Mouse (Mus musculus) olfactory bulb, adult 2 months (tissue): ENCODE measurements around the gene Mecp2. TPM values are rescaled to one million over a fixed set of nuclear protein-coding genes. Genes with fewer than 3 reads are reported as not detected.
"Not testable (repeated sequence)": the region's sequence is repeated elsewhere in the genome, so short reads cannot be mapped to it uniquely, and the experiment has no call there.

Experiments
- H3K27ac ChIP-seq: fragments of 200-500 bp; 2 replicates; pipeline ENCODE4 v1.5.1; 2012; ENCODE audit warnings: low read depth, low read length; ENCODE audit not compliant: insufficient read depth
- H3K4me1 ChIP-seq: fragments of 200-500 bp; 2 replicates; pipeline ENCODE4 v1.6.1; 2012; ENCODE audit warnings: low read length; ENCODE audit not compliant: control insufficient read depth, insufficient read depth
- H3K4me3 ChIP-seq: fragments of 200-500 bp; 2 replicates; pipeline ENCODE4 v1.5.1; 2012; ENCODE audit warnings: mild to moderate bottlenecking, low read depth, low read length, moderate library complexity; ENCODE audit not compliant: insufficient read depth
- CTCF ChIP-seq: fragments of 200-500 bp; IDR thresholded peaks from 2 replicates; pipeline ENCODE4 v1.5.1; 2012; ENCODE audit warnings: low read depth, mild to moderate bottlenecking, low read length, moderate library complexity; ENCODE audit not compliant: insufficient read depth
- POLR2A ChIP-seq: fragments of 200-500 bp; IDR thresholded peaks from 2 replicates; pipeline ENCODE4 v1.6.1; 2012; ENCODE audit warnings: mild to moderate bottlenecking, low read depth, low read length, moderate library complexity; ENCODE audit not compliant: insufficient read depth
- WGBS: fragments of 180-500 bp; shearing (Covaris S2); methylation state at CpG from one replicate; pipeline ENCODE4 v1.1.7; 2018; 5-methylcytosine and 5-hydroxymethylcytosine counted together
- polyA plus RNA-seq: library from polyadenylated mRNA; stranded (reverse); fragments of >200 nt; gene quantifications from 2 replicates; pipeline ENCODE4 v1.2.4, GENCODE M21; 2012; ENCODE audit warnings: low replicate concordance; ENCODE audit not compliant: missing spikeins, insufficient read depth, insufficient read length

The Mecp2 gene
- not detected in 2 replicates for polyA plus RNA-seq

DNA sequence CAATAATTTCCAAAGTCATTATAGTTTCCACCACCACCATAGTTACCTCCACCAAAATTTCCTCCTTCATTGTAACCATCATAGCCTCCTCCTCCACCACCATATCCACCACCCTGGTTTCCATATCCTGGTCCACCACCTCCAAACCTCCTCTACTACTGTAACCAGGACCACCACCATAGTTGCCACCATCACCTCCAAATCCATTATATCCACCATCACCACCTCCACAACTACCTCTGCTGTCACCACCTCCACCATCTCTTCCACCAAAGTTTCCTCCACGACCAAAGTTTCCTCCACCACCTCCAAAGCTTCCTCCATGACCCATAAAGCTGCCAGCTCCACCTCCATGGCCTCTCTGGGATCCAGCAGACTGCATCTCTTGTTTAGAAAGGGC is at the start of gene Mecp2:
Gene Mecp2, minus strand, starts transcription at position 101 of the 400 bp plus-strand sequence.
- not testable (repeated sequence) for H3K4me3 ChIP-seq, H3K4me1 ChIP-seq
- 39% methylated on average over 1 of the region's 1 CpGs for WGBS

DNA sequence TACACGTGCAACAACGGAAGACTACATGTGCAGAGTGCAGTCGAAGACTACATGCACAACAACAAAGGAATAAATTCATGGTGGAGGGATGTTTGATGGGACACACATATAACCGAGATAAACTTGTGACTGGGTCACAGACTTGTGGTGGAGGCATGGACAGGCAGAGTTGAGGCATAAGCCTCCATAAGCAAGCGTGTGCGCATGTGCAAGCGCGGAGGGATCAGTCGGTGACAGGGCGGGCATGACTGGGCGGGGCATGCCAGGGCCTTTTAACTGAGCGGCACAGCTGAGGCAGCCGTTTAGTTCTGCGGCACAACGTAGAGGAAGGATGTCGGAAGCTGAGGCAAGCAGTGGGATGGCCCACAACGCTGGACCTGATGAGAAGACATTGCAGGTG is 41.8 kb upstream of the Mecp2 start, which contains the start of gene Tktl1:
Gene Tktl1, plus strand, starts transcription at position 301 of the 400 bp plus-strand sequence.
- Histone ChIP-seq H3K4me1 (no peaks in the 10 kb centered on the region), H3K4me3 (no peak within 1 kb of the TSS), H3K27ac (no peak within 1 kb of the TSS)
- no peak for TF ChIP-seq CTCF
- no peak for TF ChIP-seq POLR2A
- WGBS, result 90% methylated on average over 17 of the region's 17 CpGs

More for the DNA sequence above, at the start of gene Mecp2:
- H3K27ac ChIP-seq, result not testable (repeated sequence)

DNA sequence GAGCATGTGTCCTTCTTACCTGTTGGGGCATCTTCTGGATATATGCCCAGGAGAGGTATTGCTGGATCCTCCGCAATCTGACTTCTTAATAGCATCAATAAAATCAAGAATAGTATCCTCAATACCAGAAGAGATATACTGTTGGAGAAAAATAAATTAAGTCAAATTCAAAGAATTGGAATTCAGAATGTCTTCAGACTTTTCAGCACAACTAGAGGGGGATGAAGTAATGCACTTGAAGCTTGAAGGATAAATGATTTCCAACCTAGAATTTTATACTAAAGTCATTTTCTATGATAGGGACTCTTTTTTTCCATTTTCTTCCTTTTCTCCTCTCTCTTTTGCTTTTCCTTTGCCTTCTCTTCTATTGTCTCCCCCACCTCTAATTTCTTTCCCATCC is 32.6 kb upstream of the Mecp2 start, which contains the start of gene Tex28:
Gene Tex28, minus strand, starts transcription at position 101 of the 400 bp plus-strand sequence.
- Histone ChIP-seq H3K27ac (no peak within 1 kb of the TSS), H3K4me1 (no peaks in the 10 kb centered on the region), H3K4me3 (no peak within 1 kb of the TSS)
- 97% methylated on average over 1 of the region's 1 CpGs for WGBS
- no peak for TF ChIP-seq POLR2A
- TF ChIP-seq CTCF, result no peak

DNA sequence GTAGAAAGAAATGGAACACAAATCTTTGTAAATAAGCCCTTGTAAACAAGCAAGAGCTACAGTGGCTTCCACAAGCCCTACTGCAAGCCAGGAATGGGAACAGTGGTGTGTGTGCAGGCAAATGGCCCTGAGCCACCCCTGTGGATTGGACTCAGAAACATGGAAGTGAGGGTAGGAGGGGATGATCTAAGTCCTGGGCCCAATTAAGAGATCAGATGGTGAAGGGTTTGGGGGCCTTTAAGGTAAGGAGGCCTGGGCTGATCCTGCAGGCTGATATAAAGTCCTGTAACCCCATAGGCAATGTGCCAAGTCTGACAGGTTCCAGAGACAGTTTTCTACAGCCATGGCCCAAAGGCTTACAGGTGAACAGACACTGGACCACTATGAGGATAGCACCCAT is 8.0 kb downstream of the Mecp2 start, which contains the start of gene Opn1mw:
Gene Opn1mw, plus strand, starts transcription at position 301 of the 400 bp plus-strand sequence.
- TF ChIP-seq CTCF (no peak), POLR2A (no peak)
- no peak within 1 kb of the TSS for H3K4me3 ChIP-seq
- H3K4me1 ChIP-seq, result no peaks in the 10 kb centered on the region
- H3K27ac ChIP-seq, result no peak within 1 kb of the TSS

DNA sequence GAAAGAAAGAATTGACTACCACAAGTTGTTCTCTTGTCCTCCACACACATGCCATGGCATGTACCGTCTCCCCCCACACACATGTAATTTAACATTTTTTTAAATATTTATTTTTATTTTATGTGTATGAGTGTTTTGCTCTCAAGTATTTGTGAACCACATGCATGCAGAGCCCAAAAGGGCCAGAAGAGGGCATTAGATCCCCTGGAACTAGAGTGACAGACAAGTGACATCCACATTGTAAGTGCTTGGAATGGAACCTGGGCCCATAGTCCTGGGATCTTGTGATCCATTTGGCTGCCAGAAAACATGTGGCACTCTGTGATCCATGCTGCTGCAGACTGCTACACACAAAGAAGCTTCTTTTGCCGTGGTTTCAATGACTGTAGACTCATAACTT is 10.2 kb downstream of the Mecp2 start:
- Histone ChIP-seq H3K4me3 (no peak overlapping the region), H3K27ac (no peak overlapping the region), H3K4me1 (no peaks in the 10 kb centered on the region)
- WGBS, result 70% methylated on average over 2 of the region's 2 CpGs
- TF ChIP-seq CTCF (no peak), POLR2A (no peak)

DNA sequence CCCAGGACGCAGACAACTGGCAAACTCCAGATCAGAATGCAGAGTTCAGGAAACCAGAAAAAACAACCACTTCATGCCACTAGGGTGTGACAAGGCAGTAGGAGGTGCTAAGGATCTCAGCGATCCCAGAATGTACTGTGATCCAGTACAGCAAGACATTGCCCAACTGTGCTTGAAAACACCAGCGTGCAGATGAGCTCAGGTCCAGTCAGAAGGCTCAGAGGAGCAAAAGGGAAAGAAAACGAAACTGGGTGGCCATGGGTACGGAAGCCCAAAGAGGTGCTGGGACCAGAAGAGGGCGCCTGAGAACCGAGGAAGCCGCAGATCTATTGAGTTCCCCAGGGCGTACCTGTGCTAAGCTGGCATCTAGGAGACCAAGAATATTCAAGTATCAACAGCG is 19.7 kb downstream of the Mecp2 start:
- H3K27ac ChIP-seq, result no peak overlapping the region
- H3K4me3 ChIP-seq, result peak overlapping the region; percentile 47
- TF ChIP-seq CTCF (0 out of 2 replicates have a peak, but pooled peaks have one; percentile 36), POLR2A (no peak)
- H3K4me1 ChIP-seq, result no peaks in the 10 kb centered on the region
- WGBS, result 21% methylated on average over 10 of the region's 10 CpGs

DNA sequence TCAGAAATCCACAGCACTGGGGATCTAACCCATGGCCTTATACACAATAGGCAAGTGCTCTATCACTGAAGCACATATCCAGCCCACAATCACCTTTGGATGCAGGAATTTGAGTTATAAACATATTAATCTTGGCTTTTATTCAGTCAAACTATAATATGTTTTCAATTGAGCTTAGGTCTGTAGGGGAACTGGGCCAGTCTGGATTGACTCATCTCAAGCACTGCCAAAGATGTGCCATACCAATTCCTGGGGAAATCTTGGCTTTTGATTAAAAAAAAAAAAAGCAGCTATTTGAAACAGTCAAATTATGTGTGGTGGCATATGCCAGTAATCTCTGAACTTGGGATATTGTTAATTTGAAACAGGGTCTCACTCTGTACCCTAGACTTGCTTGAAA is 21.1 kb downstream of the Mecp2 start:
- no peaks in the 10 kb centered on the region for H3K4me1 ChIP-seq
- no peak overlapping the region for H3K27ac ChIP-seq
- no peak for TF ChIP-seq CTCF
- TF ChIP-seq POLR2A, result no peak
- no peak overlapping the region for H3K4me3 ChIP-seq

DNA sequence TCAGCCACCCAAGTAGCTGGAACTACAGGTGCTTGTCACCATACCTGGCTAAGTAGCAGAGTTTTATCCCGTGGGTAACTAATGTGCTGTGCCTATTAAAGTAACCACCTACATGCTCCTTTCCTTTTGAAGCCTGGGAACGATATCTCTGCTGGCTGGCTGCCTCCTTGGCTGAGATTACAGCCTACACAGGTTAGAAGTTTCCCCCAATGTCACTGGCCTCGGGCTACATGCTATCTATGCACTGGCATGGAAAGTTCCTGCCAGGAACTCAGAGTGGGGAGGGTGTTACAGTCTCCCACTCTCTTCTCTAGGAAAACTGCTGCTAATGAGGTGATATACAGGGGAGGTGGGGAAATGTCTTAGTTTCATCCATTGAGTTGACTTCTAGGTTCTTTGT is 26.4 kb downstream of the Mecp2 start:
- no peaks in the 10 kb centered on the region for H3K4me1 ChIP-seq
- 21% methylated on average over 3 of the region's 3 CpGs for WGBS
- TF ChIP-seq POLR2A (no peak), CTCF (no peak)
- H3K27ac ChIP-seq, result no peak overlapping the region
- H3K4me3 ChIP-seq, result no peak overlapping the region

DNA sequence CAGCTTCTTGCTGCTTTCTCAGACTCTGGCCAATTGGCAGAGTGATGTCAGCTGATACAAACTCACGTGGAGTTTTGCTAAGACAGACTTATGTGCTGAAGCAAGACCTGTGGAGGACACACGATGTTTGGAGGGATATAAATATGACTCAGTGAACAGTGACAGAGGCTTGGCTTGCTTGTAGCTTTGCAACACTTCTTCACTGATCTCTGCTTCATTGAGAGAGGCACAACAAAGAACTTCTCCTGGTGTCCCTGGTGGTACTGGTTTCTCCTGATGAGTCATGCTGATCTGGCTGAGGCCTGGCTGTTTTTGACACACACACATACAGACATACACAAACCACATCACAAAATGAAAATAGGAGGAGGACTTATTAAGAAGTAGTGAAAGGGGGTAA is 29.2 kb downstream of the Mecp2 start:
- WGBS, result 49% methylated on average over 2 of the region's 2 CpGs
- Histone ChIP-seq H3K4me3 (no peak overlapping the region), H3K27ac (no peak overlapping the region), H3K4me1 (no peaks in the 10 kb centered on the region)
- TF ChIP-seq POLR2A (no peak), CTCF (no peak)
